ENCODE assay signal across 8 mouse cellular contexts in genomic region chr3:51727968-51728367, GRCm38 (mm10).
A peak's percentile ranks its signal among the peaks of the same experiment; 100 is the strongest.
DNase-seq lines count a peak whose midpoint lies in the region; ATAC-seq and TF ChIP-seq lines count a peak whose summit lies in the region.

No protein-coding gene starts in this region.

- TF ChIP-seq POLR2A in cerebellum, adult 2 months (IDR thresholded peaks at IDR 0.05; ENCODE audit: borderline replicate concordance, insufficient read depth, low read length): no peak

- 24% methylated on average over 8 of the region's 8 CpGs for WGBS in cerebellum, adult 2 months

- ATAC-seq in megakaryocyte progenitor cell, adult 5-6 weeks (replicated peaks; ENCODE audit: poor library complexity): peak; percentile 18

- peaks cover 26% of the 10 kb centered on the region for H3K4me1 ChIP-seq in cerebellum, adult 2 months (ENCODE audit: control insufficient read depth, insufficient read depth, low read length)

- intact Hi-C loops in heart, postnatal 10 days (cut with DNase I): no loop called here

- DNase-seq in cerebellum, adult 2 months: peak; percentile 54 to 65
- DNase-seq in cerebellum, adult 11 months: no peak
- peak; percentile 39 for DNase-seq in layer of hippocampus, adult 9-11 months
- no peak for DNase-seq in layer of hippocampus, postnatal 14 days (ENCODE audit: low spot score in 2 of 2)
- peak; percentile 36 to 41 for DNase-seq in heart, postnatal 10 days
- DNase-seq in urinary bladder, postnatal 14 days (ENCODE audit: low spot score): no peak
- no peak for DNase-seq in testis, postnatal 10 days (ENCODE audit: low spot score)

- H3K4me3 ChIP-seq in cerebellum, adult 2 months (replicated peaks; ENCODE audit: insufficient read depth, low read depth, low read length): peak overlapping the region; percentile 13

- H3K27ac ChIP-seq in cerebellum, adult 2 months (ENCODE audit: insufficient read depth, low read length): peak overlapping the region; percentile 92; the same call in 1 of the 2 replicates

- H3K27me3 ChIP-seq in cerebellum, adult 2 months (ENCODE audit: control insufficient read depth, insufficient read depth, low read length): no peaks in the 10 kb centered on the region

- TF ChIP-seq CTCF in cerebellum, adult 2 months (IDR thresholded peaks at IDR 0.05; ENCODE audit: borderline replicate concordance, insufficient read depth, low read depth, low read length): no peak

Comparison
In these comparisons a context has a peak if more than half of its experiments do, and no peak if none do; other contexts are left out.
1. DNase-seq: peak in cerebellum, adult 2 months (2 of 2), layer of hippocampus, adult 9-11 months (single experiment) and heart, postnatal 10 days (2 of 2); none in cerebellum, adult 11 months (single experiment), layer of hippocampus, postnatal 14 days (0 of 2), urinary bladder, postnatal 14 days (single experiment) and testis, postnatal 10 days (single experiment).